Mouse (Mus musculus) bone marrow macrophage, adult 2 months (primary cell): ENCODE results near the gene Camk2d.

Experiments
- CTCF ChIP-seq: IDR thresholded peaks from 2 replicates; pipeline ENCODE4 v1.5.1; 2012; ENCODE audit warnings: low read depth, mild to moderate bottlenecking, low read length, moderate library complexity
- POLR2A ChIP-seq: IDR thresholded peaks from 2 replicates; pipeline ENCODE4 v1.6.1; 2012; ENCODE audit warnings: mild to moderate bottlenecking, low read depth, low read length, borderline replicate concordance

DNA sequence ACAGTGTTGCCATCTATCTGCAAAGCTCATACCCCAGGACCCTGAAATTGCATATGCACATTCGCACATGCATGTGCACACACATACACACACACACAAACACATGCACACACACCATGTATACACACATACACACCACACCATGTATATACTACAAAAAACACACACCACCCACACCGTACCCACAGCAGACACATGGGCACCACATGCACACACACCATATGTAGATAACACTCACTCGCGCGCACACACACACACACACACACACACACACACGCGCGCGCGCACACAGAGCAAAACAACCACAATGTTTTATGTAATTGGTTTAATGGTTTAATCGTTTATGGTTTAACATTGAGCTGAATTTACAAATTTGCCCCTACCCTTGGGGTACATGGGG is 70.9 kb downstream of the Camk2d start:
- TF ChIP-seq CTCF (no peak), POLR2A (no peak)
